In genomic region chr1:136683061-136683531, GRCm38 (mm10) we compare ENCODE assay signal across 9 mouse cellular contexts. TPM values are rescaled to one million over a fixed set of nuclear protein-coding genes. Genes with fewer than 3 reads are reported as not detected.
DNase-seq lines count a peak whose midpoint lies in the region; ATAC-seq and TF ChIP-seq lines count a peak whose summit lies in the region.
"Had no signal": no experiment of that assay in that cellular context is flagged by ENCODE, and none has a peak within 500 bp of the region (broad histone marks: within the 10 kb centered on the region; RNA-seq: fewer than 3 reads in every experiment).

No protein-coding gene starts in this region.

- H3K27ac ChIP-seq in left cerebral cortex, adult 2 months: peak overlapping the region; percentile 66; the same call in 1 of the 2 replicates
- H3K27ac ChIP-seq in intestine, embryonic 15.5 days: peak overlapping the region; percentile 14; the same call in 1 of the 2 replicates
- no peak overlapping the region for H3K27ac ChIP-seq in hindbrain, embryonic 10.5 days

- no peak overlapping the region for H3K4me3 ChIP-seq in left cerebral cortex, adult 2 months
- H3K4me3 ChIP-seq in intestine, embryonic 15.5 days (replicated peaks): no peak overlapping the region
- no peak overlapping the region for H3K4me3 ChIP-seq in hindbrain, embryonic 10.5 days

- H3K4me2 ChIP-seq in intestine, embryonic 15.5 days (replicated peaks): peak overlapping the region; percentile 22; the same call in 1 of the 2 replicates

- H3K4me1 ChIP-seq in intestine, embryonic 15.5 days (replicated peaks): peaks cover 9% of the 10 kb centered on the region
- peaks cover 10% of the 10 kb centered on the region for H3K4me1 ChIP-seq in hindbrain, embryonic 10.5 days (replicated peaks)

- no peaks in the 10 kb centered on the region for H3K9me3 ChIP-seq in intestine, embryonic 15.5 days
- H3K9me3 ChIP-seq in hindbrain, embryonic 10.5 days: no peaks in the 10 kb centered on the region
- H3K9me3 ChIP-seq: megakaryocyte, embryonic 14.5 days had no signal

- ATAC-seq in common myeloid progenitor, adult 5-6 weeks (replicated peaks; ENCODE audit: low read depth, poor library complexity, severe bottlenecking): peak; percentile 24; the same call in 1 of the 2 replicates
- ATAC-seq in intestine, embryonic 15.5 days: peak; percentile 61

- no peaks in the 10 kb centered on the region for H3K27me3 ChIP-seq in intestine, embryonic 15.5 days (replicated peaks)
- H3K27me3 ChIP-seq in hindbrain, embryonic 10.5 days (ENCODE audit: insufficient read depth, poor library complexity, severe bottlenecking): no peaks in the 10 kb centered on the region

- no peak overlapping the region for H3K9ac ChIP-seq in intestine, embryonic 15.5 days

- peak; percentile 34 to 46 for DNase-seq in left cerebral cortex, adult 2 months (ENCODE audit: extremely low spot score in 1 of 2, low spot score in 2 of 2)
- DNase-seq in left cerebral cortex, postnatal 4 days: no peak
- peak; percentile 76 to 88 for DNase-seq in lung, postnatal 4 days
- peak; percentile 65 to 70 for DNase-seq in urinary bladder, postnatal 4 days (ENCODE audit: low spot score in 2 of 2)
- no peak for DNase-seq in embryo, embryonic 10 days (ENCODE audit: low spot score)
- no peak for DNase-seq in hindbrain, embryonic 10.5 days (ENCODE audit: low spot score)

- WGBS in intestine, embryonic 15.5 days: 54% methylated on average over 3 of the region's 3 CpGs
- WGBS in hindbrain, embryonic 10.5 days: 83% methylated on average over 3 of the region's 3 CpGs

- intact Hi-C loops in left cerebral cortex, adult 2 months (cut with DNase I): loop anchor here (2.0 kb wide), 1 partner anchor 56 kb away; no protein-coding TSS in a partner anchor
- intact Hi-C loops in left cerebral cortex, postnatal 4 days (cut with DNase I): no loop called here

- TF ChIP-seq CTCF in left cerebral cortex, adult 2 months (IDR thresholded peaks at IDR 0.05): no peak

- no peaks in the 10 kb centered on the region for H3K36me3 ChIP-seq in intestine, embryonic 15.5 days
- no peaks in the 10 kb centered on the region for H3K36me3 ChIP-seq in hindbrain, embryonic 10.5 days

RNA-seq across cellular contexts. Expression of gene Zfp281, which starts 58.4 kb away (rescaled TPM):
- 10 to 100 TPM; 34.6 to 38.6 TPM for total RNA-seq in left cerebral cortex, adult 2 months (2021)
- total RNA-seq in left cerebral cortex, postnatal 4 days (2021): 10 to 100 TPM; 33.3 to 36.0 TPM
- 29.4 and 30.9 TPM in 2 replicates for total RNA-seq in common myeloid progenitor, adult 5-6 weeks (2017)
- 12.4 and 16.5 TPM in 2 replicates for polyA plus RNA-seq in intestine, embryonic 15.5 days (2015; fragmentation: Nextera tagmentation; extraction: Ambion mirVana)
- polyA plus RNA-seq in hindbrain, embryonic 10.5 days (2016; fragmentation: Nextera tagmentation; extraction: Ambion mirVana): 22.9 and 27.7 TPM in 2 replicates

Comparison
In these comparisons a context has a peak if more than half of its experiments do, and no peak if none do; other contexts are left out.
1. DNase-seq: peak in left cerebral cortex, adult 2 months (2 of 2), lung, postnatal 4 days (2 of 2) and urinary bladder, postnatal 4 days (2 of 2); none in left cerebral cortex, postnatal 4 days (single experiment), embryo, embryonic 10 days (single experiment) and hindbrain, embryonic 10.5 days (single experiment).